Mouse (Mus musculus) Muller cell, postnatal 12 days (primary cell): ENCODE data around the gene Zfp87.

Source experiments
- DNase-seq: peaks from one replicate; pipeline ENCODE4 v3.0.0-alpha.2; 2015; ENCODE audit errors: inconsistent ontology term

Gene Zfp87

DNA sequence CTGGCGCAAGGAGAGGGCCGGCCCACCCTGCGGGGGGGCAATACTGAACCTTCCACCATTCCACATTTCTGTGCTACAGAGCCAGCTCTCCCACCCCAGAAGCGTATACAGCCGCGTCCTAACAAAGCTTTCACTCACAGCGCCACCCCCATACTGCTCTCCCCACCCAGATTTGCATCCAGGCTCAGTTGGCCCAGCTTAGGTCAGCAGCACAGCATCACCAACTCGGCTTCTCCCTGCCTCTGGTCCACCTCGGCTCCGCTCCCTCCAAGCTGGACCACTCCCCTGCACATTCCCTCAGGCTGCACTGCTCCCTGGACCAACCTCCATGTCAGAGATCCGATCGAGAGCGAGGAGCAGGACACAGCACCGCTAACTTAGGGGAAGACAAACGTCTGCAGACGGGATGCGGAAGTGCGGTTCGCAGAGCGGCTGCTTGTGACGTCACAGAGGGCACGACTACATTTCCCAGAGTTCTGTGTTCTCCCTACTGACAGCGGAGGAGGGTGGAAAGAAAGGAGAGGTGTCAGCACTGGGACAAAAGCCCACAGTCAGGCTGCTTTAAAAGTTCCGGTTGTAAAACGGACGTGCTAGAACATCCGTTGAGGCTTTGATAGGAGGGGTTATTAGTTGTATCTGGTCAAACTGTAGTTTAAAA is at the start of gene Zfp87, which contains the start of gene Gm26965:
Gene Zfp87, minus strand, starts transcription at position 425 of the 658 bp plus-strand sequence.
Gene Gm26965, minus strand, starts transcription at position 399 of the 658 bp plus-strand sequence.
- DNase-seq = peak; percentile 93

DNA sequence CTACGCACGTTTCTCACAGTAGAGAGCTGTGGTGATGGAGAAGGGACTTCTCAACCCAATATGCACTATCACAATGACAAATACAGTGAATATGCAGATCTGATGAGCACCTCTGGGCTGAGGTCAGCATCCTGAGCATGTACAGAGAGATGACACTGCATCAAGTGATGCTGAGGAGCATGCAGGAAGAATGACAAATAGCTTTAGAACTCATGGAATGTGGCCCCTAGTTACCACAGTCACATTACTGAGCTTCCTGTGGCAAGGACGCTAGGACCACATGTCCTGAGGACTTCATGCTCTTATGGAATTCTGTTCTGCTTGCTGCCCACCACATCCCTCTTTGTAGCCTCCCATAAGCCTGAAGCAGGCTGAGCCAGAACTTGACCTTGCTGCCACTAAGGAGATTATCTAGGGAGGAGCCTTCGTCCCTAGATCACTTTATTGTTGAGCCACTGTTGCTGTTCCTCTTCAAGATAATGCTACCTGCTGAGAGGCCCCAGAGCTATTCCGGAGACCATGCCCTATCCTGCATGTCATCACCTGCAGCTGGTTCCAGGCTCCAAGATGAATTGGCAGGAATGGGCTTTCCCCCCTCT is 46.7 kb upstream of the Zfp87 start:
- peak; percentile 88 for DNase-seq

DNA sequence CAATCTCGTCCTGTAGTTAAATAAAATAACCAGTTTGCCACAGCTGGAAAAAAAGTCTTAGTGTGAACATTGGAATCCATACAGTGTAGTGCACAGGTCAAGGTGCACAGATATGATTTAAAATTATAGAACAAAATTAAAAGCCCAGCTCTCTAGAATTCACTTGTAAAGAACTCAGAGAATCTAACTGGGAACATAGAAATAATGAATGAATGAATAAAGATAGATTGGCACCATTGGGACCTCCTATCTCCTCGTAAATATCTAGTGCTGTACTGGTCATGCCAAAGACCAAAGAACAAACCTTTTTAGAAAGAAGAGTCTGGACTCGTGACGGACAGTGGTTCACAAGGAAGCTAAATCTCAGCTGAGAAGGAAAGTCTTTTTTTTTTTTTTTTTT is 27.8 kb upstream of the Zfp87 start, which contains the start of gene Zfp748:
Gene Zfp748, minus strand, starts transcription at position 101 of the 400 bp plus-strand sequence.
- no peak for DNase-seq

DNA sequence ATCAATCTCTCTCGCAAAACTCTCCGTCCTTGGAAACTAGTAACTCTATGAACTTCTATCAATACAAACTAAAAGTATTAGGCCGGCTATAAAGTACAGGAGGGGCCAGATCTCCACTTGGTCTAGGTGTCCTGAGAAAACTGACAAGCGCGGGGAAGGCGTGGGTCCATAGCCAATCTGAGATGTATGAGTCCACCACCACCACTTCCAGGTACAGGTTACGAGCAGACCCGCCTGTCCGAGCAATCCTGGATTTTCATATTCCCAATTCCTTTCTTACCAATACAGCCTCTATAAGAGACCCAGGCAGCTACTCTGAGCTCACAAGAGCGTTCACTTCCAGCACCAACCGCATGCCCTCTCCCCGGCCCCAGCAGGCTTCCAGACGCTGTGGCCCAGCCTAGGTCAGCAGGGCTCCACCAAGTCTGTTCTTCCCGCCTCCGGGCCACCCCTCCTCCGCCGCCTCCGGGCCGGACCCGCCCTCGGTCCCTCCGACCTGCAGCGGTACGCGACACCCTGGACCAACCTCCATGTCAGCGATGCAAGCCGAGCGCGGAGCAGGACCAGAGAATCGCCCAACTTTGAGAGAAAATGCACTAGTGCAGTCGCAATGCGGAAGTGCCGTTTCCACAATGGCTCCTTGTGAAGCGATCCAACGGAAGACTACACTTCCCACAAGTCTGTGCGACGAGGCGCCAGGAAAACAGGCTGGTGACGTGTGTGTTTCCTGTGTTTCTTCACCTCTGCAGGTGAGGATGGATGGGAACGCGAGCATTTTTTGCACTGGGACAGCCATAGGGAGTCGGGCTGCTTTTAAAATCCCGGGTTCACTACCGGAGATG is 26.7 kb upstream of the Zfp87 start:
- peak; percentile 87 for DNase-seq

DNA sequence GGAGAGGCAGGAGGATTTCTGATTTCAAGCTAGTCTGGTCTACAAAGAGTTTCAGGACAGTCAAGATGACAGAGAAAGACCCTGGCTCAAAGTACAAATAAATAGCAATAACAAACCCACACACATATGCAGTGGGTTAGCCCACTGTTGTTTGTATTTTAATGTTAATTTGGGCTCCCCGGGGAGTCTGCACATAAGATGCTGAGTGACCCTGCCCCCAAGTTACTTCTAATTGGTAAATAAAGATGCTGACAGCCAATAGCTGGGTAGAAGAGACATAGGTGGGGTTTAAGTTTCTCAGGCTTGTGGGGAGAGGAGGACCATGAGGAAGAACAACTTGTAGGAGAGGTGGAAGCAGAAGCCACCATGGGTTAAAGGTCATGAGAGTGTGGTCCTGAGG is 20.0 kb upstream of the Zfp87 start:
- DNase-seq = no peak

DNA sequence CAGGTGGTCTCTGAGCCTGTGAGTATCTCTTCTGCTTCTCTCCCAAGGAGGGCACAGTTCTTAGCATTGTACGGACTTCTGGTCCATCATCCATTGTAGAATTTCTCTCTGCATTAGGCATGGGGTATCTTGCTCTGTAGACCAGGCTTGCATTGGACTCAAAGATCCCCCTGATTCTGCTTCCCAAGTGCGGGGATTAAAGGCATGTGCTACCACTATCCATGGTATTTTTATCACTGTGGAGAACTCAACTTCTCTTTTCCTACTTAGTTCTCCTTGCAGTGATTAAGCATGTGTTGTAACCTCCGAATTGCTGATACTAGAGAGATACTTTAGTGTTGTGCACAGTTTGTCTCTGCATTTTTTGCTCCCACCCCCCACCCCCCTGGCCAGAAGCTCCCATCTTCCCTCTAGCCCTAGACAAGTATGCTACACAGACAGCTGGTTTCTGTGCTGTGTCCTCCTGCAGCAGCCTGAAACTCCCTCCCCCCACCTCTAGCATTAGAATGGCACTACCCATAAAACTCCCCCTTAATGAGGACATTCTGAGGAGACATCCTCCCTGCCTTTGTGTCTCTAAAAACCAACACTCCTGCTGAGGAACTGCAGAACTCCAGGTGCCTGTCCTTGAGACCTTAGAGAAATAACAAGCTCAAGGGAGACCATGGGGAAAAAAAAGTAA is 1.2 kb upstream of the Zfp87 start:
- no peak for DNase-seq

DNA sequence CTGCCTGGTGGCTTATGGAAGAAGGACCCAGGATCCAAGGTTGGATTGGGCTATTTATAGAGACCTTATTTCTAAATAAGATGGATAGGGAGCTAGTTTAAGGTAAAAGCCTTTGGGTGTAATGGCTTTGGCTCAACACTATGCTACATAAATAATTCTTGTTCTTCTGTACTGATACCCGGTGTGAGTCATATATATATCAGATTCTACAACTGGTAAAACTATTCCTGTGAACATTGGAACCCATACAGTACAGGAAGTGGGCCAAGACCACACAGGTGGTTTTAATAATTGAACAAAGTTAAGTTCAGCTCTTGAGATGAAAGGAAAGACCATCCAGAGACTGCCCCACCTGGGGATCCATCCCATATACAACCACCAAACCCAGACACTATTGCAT is 25.1 kb downstream of the Zfp87 start:
- DNase-seq = no peak

DNA sequence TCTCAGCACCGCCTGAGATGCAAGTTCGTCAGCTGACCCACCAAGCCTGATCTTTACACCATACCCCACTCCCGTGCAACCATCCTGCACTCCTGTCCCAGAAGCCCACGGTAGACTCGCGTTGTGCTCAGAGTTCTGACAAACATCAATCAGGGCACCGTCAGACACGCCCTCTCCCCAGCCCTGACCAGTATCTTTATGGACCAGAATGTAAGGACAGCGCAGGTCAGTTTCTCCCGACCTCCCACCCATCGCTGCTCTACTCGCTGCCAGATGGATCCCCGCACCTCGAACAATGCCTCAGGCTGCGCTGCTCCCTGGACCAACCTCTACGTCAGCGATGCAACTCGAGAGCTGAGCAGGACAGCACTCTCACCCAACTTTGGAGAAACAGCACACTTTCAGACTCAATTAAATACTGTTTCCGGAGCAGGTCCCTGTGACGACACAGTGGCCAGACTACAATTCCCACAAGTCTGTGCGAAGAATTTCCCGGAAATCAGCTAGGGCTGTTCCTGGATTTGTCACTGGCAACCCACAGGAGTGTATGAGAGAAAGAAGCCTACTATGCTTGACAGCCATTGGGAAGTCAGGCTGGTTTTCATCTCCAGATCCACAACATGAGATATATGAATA is 25.8 kb downstream of the Zfp87 start, which contains the start of gene Zfp58:
Gene Zfp58, minus strand, starts transcription at position 472 of the 636 bp plus-strand sequence.
- DNase-seq = peak; percentile 84

DNA sequence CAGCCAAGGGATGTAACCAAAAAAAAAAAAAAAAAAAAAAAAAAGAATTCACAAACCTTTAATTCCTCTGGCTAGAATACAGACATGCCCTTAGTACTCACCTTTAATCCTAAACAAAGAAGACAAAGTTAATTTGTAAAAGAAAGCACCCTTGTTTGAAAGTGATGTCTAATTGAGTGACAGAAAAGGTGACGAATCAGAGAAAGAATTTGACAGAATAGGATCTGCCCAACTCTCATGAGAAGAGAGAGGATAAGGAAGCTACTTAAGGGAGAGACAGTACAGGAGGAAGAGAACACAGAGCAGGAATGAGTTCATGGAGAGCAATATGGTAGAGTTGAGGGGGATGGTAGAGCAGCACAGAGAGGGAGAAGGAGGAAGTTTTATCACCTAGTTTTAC is 30.3 kb downstream of the Zfp87 start:
- no peak for DNase-seq

DNA sequence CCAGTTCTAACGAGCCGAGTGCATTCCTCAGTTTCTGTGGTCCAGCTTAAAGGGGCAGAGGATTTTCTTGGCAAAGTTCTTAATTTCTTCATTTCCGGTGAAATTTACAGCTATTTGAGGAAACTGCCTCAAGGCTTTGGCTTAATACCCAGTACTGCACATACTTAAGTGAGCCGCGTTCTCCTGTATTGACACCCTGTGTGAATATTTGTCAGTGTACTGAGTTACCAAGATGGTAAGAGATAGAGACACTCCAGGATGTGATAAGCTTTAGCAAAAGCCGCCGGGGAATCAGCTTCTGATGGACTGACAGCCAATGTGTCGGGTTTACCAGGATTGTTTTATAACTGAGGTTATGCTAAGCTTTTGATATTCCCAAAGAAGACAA is 41.6 kb downstream of the Zfp87 start:
- DNase-seq = no peak

DNA sequence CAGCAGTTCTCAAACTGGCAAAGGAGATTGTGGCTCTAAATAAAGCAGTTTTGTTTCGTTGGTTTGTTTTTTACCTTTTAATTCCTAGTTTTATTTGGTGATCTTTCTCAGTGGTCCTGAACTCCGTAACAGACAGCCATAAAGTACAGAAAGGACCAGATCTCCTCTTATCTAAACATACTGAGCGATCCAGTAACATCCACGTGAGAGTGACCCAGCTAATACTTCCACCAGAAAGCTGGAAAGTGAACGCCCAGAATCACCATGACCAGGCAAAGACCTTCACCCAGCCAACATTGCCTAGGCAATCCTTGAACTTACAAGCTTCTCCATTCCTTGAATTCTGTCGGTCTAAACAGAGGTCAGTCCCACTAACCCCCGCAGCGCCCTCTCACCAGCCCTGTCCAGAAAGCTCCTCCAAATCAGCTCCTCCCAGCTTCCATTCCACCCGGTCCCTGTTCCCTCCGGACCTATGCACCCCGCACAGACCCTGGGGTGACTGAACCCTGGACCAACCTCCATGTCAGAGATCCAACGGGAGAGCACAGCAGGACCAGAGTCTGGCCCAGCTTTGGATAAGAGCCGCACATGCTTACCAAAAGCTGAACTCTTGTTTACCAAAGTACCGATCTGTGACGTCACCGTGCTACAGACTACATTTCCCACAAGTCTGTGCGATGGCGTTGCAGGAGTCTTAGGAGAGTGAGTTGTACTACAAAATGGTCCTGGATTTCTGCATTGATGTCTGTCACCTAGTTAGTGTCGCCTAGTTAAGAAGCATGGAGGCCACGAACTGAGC is 42.2 kb downstream of the Zfp87 start, which contains the start of gene Zfp874b:
Gene Zfp874b, minus strand, starts transcription at position 634 of the 799 bp plus-strand sequence.
- peak; percentile 80 for DNase-seq

DNA sequence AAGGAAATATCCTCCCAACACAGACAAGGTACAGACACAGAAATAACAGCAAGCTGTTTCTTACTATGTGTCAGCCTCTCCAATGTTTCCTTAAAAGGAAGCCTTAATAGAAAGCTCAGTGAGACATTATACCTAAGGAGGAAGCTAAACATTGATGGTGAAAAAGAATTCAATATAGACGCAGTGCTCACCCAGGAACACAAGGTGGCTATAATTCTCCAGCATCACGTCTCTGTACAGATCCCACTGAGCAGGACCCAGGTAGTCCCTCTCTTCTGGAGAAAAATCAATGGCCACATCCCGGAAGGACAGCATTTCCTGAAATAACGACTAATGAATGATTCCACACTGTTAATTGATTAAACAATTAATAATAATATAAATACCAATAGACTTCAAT is 44.4 kb downstream of the Zfp87 start:
- no peak for DNase-seq

DNA sequence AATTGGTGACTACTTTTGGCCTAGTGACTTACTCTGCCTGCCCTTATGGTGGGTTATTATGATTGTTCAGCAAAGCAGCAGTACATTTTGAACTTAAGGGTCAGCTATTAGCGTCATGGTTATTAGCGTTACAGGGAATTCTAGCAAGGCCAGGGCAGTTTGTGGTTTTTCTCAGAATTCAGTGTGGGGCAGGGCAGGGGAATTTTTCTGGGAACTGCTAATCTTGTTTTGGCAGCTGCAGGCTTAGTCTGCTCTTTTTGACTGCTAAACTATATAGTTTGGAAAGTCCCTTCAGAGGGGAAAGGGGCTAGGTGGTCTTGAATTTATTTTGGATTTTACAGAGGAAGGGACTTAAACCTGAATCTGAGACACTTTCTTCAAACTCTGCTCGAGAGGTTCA is 56.7 kb downstream of the Zfp87 start:
- no peak for DNase-seq
